8 mouse cellular contexts compared by ENCODE assay signal in the genomic region with DNA sequence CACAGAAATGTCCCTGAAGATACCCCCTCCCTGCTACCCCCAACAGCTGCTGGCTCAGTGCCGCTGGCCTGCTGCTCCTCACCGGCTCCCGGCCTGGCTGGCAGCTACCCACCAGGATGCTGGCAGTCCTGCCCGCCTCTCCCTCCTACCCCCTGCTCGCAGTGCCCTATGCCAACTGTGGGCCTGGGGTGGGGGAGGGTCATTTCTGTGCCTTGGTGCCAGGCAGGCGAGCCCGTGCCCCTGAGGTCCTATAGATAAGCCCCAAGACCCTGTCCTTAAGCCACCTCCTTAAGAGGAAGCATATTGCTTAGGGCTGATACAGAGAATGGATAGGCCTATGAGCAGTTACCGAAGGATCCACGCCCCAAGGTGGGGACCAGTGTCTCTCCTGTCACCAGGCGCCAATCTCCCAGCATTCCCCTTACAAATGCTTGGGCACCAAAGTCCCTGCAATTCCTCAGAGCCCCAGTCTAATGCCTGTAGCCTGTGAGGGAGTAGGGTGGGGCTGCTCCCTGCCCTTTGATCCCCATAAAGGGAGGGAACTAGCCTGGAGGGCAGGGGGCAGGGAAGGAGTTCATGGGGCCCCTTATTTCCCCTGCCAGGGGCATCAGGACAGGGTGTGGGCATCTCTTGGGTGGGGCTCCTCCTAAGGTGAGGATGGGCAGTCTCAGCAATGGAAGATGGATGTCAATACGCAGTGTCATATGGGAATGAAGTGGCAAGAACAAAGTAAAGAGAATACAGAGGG. TPM values are rescaled to one million over a fixed set of nuclear protein-coding genes. Genes with fewer than 3 reads are reported as not detected.
DNase-seq lines count a peak whose midpoint lies in the region; ATAC-seq lines count a peak whose summit lies in the region.

No protein-coding gene starts in this region.

- no peak overlapping the region for H3K27ac ChIP-seq in forebrain, embryonic 15.5 days (replicated peaks)
- no peak overlapping the region for H3K27ac ChIP-seq in forebrain, embryonic 12.5 days
- H3K27ac ChIP-seq in embryonic facial prominence, embryonic 13.5 days = no peak overlapping the region
- H3K27ac ChIP-seq in intestine, embryonic 16.5 days (ENCODE audit: low read length) = peak overlapping the region; percentile 99
- no peak overlapping the region for H3K27ac ChIP-seq in midbrain, embryonic 13.5 days

- H3K9ac ChIP-seq in forebrain, embryonic 15.5 days (replicated peaks) = no peak overlapping the region
- H3K9ac ChIP-seq in forebrain, embryonic 12.5 days = no peak overlapping the region
- no peak overlapping the region for H3K9ac ChIP-seq in embryonic facial prominence, embryonic 13.5 days
- H3K9ac ChIP-seq in intestine, embryonic 16.5 days (ENCODE audit: low read depth, low read length) = peak overlapping the region; percentile 57; the same call in 1 of the 2 replicates
- no peak overlapping the region for H3K9ac ChIP-seq in midbrain, embryonic 13.5 days (replicated peaks)

- no peak overlapping the region for H3K4me3 ChIP-seq in forebrain, embryonic 15.5 days
- no peak overlapping the region for H3K4me3 ChIP-seq in forebrain, embryonic 12.5 days (replicated peaks)
- H3K4me3 ChIP-seq in embryonic facial prominence, embryonic 13.5 days = no peak overlapping the region
- peak overlapping the region; percentile 38 for H3K4me3 ChIP-seq in intestine, embryonic 16.5 days (ENCODE audit: low read length)
- H3K4me3 ChIP-seq in midbrain, embryonic 13.5 days (replicated peaks) = no peak overlapping the region

- H3K36me3 ChIP-seq in forebrain, embryonic 15.5 days = no peaks in the 10 kb centered on the region
- H3K36me3 ChIP-seq in forebrain, embryonic 12.5 days (replicated peaks) = no peaks in the 10 kb centered on the region
- H3K36me3 ChIP-seq in embryonic facial prominence, embryonic 13.5 days = no peaks in the 10 kb centered on the region
- 0 out of 2 replicates have a peak, but pooled peaks cover 2% of the 10 kb centered on the region for H3K36me3 ChIP-seq in intestine, embryonic 16.5 days (ENCODE audit: control insufficient read depth, insufficient read depth, low read length)
- H3K36me3 ChIP-seq in midbrain, embryonic 13.5 days = no peaks in the 10 kb centered on the region

- peak; percentile 70 for DNase-seq in right cerebral cortex, postnatal 4 days
- DNase-seq in right cerebral cortex, postnatal 25 days = no peak
- no peak for DNase-seq in yolk sac, embryonic 10.5 days (ENCODE audit: low spot score)

- H3K4me1 ChIP-seq in forebrain, embryonic 15.5 days = peaks cover 41% of the 10 kb centered on the region
- H3K4me1 ChIP-seq in forebrain, embryonic 12.5 days = peaks cover 45% of the 10 kb centered on the region
- peaks cover 64% of the 10 kb centered on the region for H3K4me1 ChIP-seq in embryonic facial prominence, embryonic 13.5 days
- peaks cover 61% of the 10 kb centered on the region for H3K4me1 ChIP-seq in intestine, embryonic 16.5 days (ENCODE audit: control insufficient read depth, insufficient read depth, low read length)
- H3K4me1 ChIP-seq in midbrain, embryonic 13.5 days (replicated peaks) = peaks cover 44% of the 10 kb centered on the region

- H3K27me3 ChIP-seq in forebrain, embryonic 15.5 days = no peaks in the 10 kb centered on the region; the same call in 1 of the 2 replicates
- peaks cover 34% of the 10 kb centered on the region for H3K27me3 ChIP-seq in forebrain, embryonic 12.5 days
- peaks cover 29% of the 10 kb centered on the region for H3K27me3 ChIP-seq in embryonic facial prominence, embryonic 13.5 days
- no peaks in the 10 kb centered on the region for H3K27me3 ChIP-seq in intestine, embryonic 16.5 days (replicated peaks; ENCODE audit: control insufficient read depth, insufficient read depth, low read length)
- peaks cover 16% of the 10 kb centered on the region for H3K27me3 ChIP-seq in midbrain, embryonic 13.5 days

- no peaks in the 10 kb centered on the region for H3K9me3 ChIP-seq in forebrain, embryonic 15.5 days
- no peaks in the 10 kb centered on the region for H3K9me3 ChIP-seq in forebrain, embryonic 12.5 days
- H3K9me3 ChIP-seq in embryonic facial prominence, embryonic 13.5 days = no peaks in the 10 kb centered on the region
- H3K9me3 ChIP-seq in intestine, embryonic 16.5 days (ENCODE audit: control insufficient read depth, low read length) = no peaks in the 10 kb centered on the region
- H3K9me3 ChIP-seq in midbrain, embryonic 13.5 days = no peaks in the 10 kb centered on the region

- no peak overlapping the region for H3K4me2 ChIP-seq in forebrain, embryonic 15.5 days (replicated peaks)
- H3K4me2 ChIP-seq in forebrain, embryonic 12.5 days = no peak overlapping the region
- 0 out of 2 replicates have a peak overlapping the region, but pooled peaks have one; percentile 2 for H3K4me2 ChIP-seq in embryonic facial prominence, embryonic 13.5 days
- H3K4me2 ChIP-seq in intestine, embryonic 16.5 days (ENCODE audit: low read depth, low read length) = peak overlapping the region; percentile 59
- no peak overlapping the region for H3K4me2 ChIP-seq in midbrain, embryonic 13.5 days (replicated peaks)

- WGBS in forebrain, embryonic 15.5 days = 59% methylated on average over 11 of the region's 11 CpGs
- WGBS in forebrain, embryonic 12.5 days = 73% methylated on average over 11 of the region's 11 CpGs
- WGBS in embryonic facial prominence, embryonic 13.5 days = 69% methylated on average over 11 of the region's 11 CpGs
- 49% methylated on average over 11 of the region's 11 CpGs for WGBS in intestine, embryonic 16.5 days
- 75% methylated on average over 11 of the region's 11 CpGs for WGBS in midbrain, embryonic 13.5 days

- peak; percentile 23; the same call in 1 of the 2 replicates for ATAC-seq in forebrain, embryonic 15.5 days (replicated peaks)
- ATAC-seq in forebrain, embryonic 12.5 days (ENCODE audit: low FRiP score) = no peak
- ATAC-seq in embryonic facial prominence, embryonic 13.5 days (ENCODE audit: insufficient number of reproducible peaks, insufficient read depth, low FRiP score, low TSS enrichment, low read depth) = no peak
- peak; percentile 85 for ATAC-seq in intestine, embryonic 16.5 days
- peak; percentile 7; the same call in 1 of the 2 replicates for ATAC-seq in midbrain, embryonic 13.5 days

RNA-seq across cellular contexts. Expression of a gene that starts 6.3 kb away (rescaled TPM):
- polyA plus RNA-seq in forebrain, embryonic 15.5 days (2015; fragmentation: Nextera tagmentation; extraction: Ambion mirVana) = 0.37 and 0.52 TPM in 2 replicates
- 0.45 and 0.62 TPM in 2 replicates for polyA plus RNA-seq in forebrain, embryonic 12.5 days (2016; fragmentation: Nextera tagmentation; extraction: Ambion mirVana)
- 1.7 and 2.1 TPM in 2 replicates for polyA plus RNA-seq in embryonic facial prominence, embryonic 13.5 days (2015; fragmentation: Nextera tagmentation; extraction: Ambion mirVana)
- polyA plus RNA-seq in intestine, embryonic 16.5 days (2015; fragmentation: Nextera tagmentation; extraction: Ambion mirVana) = 10.0 and 11.3 TPM in 2 replicates
- 0.45 and 0.54 TPM in 2 replicates for polyA plus RNA-seq in midbrain, embryonic 13.5 days (2015; fragmentation: Nextera tagmentation; extraction: Ambion mirVana)

RNA-seq across cellular contexts. Expression of a gene that starts 14.3 kb away (rescaled TPM):
- 0.64 and 0.82 TPM in 2 replicates for polyA plus RNA-seq in forebrain, embryonic 15.5 days (2015; fragmentation: Nextera tagmentation; extraction: Ambion mirVana)
- polyA plus RNA-seq in forebrain, embryonic 12.5 days (2016; fragmentation: Nextera tagmentation; extraction: Ambion mirVana) = 0.24 and 2.0 TPM in 2 replicates
- not detected in 2 replicates for polyA plus RNA-seq in embryonic facial prominence, embryonic 13.5 days (2015; fragmentation: Nextera tagmentation; extraction: Ambion mirVana)
- polyA plus RNA-seq in intestine, embryonic 16.5 days (2015; fragmentation: Nextera tagmentation; extraction: Ambion mirVana) = not detected in 2 replicates
- 1.5 TPM in 1 of 2 replicates, not detected in the other for polyA plus RNA-seq in midbrain, embryonic 13.5 days (2015; fragmentation: Nextera tagmentation; extraction: Ambion mirVana)

RNA-seq across cellular contexts. Expression of a gene that starts 23.3 kb away (rescaled TPM):
- polyA plus RNA-seq in forebrain, embryonic 15.5 days (2015; fragmentation: Nextera tagmentation; extraction: Ambion mirVana) = 0.51 and 0.89 TPM in 2 replicates
- 0.36 and 0.54 TPM in 2 replicates for polyA plus RNA-seq in forebrain, embryonic 12.5 days (2016; fragmentation: Nextera tagmentation; extraction: Ambion mirVana)
- polyA plus RNA-seq in embryonic facial prominence, embryonic 13.5 days (2015; fragmentation: Nextera tagmentation; extraction: Ambion mirVana) = 0.44 and 0.85 TPM in 2 replicates
- polyA plus RNA-seq in intestine, embryonic 16.5 days (2015; fragmentation: Nextera tagmentation; extraction: Ambion mirVana) = 3.5 and 5.0 TPM in 2 replicates
- 0.88 and 0.93 TPM in 2 replicates for polyA plus RNA-seq in midbrain, embryonic 13.5 days (2015; fragmentation: Nextera tagmentation; extraction: Ambion mirVana)

RNA-seq across cellular contexts. Expression of a gene that starts 23.4 kb away (rescaled TPM):
- polyA plus RNA-seq in forebrain, embryonic 15.5 days (2015; fragmentation: Nextera tagmentation; extraction: Ambion mirVana) = 42.0 and 42.3 TPM in 2 replicates
- 32.2 and 33.1 TPM in 2 replicates for polyA plus RNA-seq in forebrain, embryonic 12.5 days (2016; fragmentation: Nextera tagmentation; extraction: Ambion mirVana)
- polyA plus RNA-seq in embryonic facial prominence, embryonic 13.5 days (2015; fragmentation: Nextera tagmentation; extraction: Ambion mirVana) = 29.4 and 29.5 TPM in 2 replicates
- polyA plus RNA-seq in intestine, embryonic 16.5 days (2015; fragmentation: Nextera tagmentation; extraction: Ambion mirVana) = 44.5 and 53.2 TPM in 2 replicates
- polyA plus RNA-seq in midbrain, embryonic 13.5 days (2015; fragmentation: Nextera tagmentation; extraction: Ambion mirVana) = 37.2 and 37.8 TPM in 2 replicates

RNA-seq across cellular contexts. Expression of a gene that starts 26.5 kb away (rescaled TPM):
- 0.11 and 0.13 TPM in 2 replicates for polyA plus RNA-seq in forebrain, embryonic 15.5 days (2015; fragmentation: Nextera tagmentation; extraction: Ambion mirVana)
- 0.13 and 0.22 TPM in 2 replicates for polyA plus RNA-seq in forebrain, embryonic 12.5 days (2016; fragmentation: Nextera tagmentation; extraction: Ambion mirVana)
- 0.18 and 0.38 TPM in 2 replicates for polyA plus RNA-seq in embryonic facial prominence, embryonic 13.5 days (2015; fragmentation: Nextera tagmentation; extraction: Ambion mirVana)
- polyA plus RNA-seq in intestine, embryonic 16.5 days (2015; fragmentation: Nextera tagmentation; extraction: Ambion mirVana) = 2.8 and 5.0 TPM in 2 replicates
- polyA plus RNA-seq in midbrain, embryonic 13.5 days (2015; fragmentation: Nextera tagmentation; extraction: Ambion mirVana) = 0.19 and 0.24 TPM in 2 replicates

Comparison
In these comparisons a context has a peak if more than half of its experiments do, and no peak if none do; other contexts are left out.
1. ATAC-seq: peak in forebrain, embryonic 15.5 days (single experiment), intestine, embryonic 16.5 days (single experiment) and midbrain, embryonic 13.5 days (single experiment); none in forebrain, embryonic 12.5 days (single experiment) and embryonic facial prominence, embryonic 13.5 days (single experiment).
2. H3K4me2 ChIP-seq: peak in embryonic facial prominence, embryonic 13.5 days (single experiment) and intestine, embryonic 16.5 days (single experiment); none in forebrain, embryonic 15.5 days (single experiment), forebrain, embryonic 12.5 days (single experiment) and midbrain, embryonic 13.5 days (single experiment).